Mouse (Mus musculus): ENCODE data around the gene Ccdc120. TPM values are rescaled to one million over a fixed set of nuclear protein-coding genes. Genes with fewer than 3 reads are reported as not detected.

Gene Ccdc120
- total RNA-seq (2014; rRNA removed) (272 and 352 TPM in 2 replicates), polyA plus RNA-seq (2015; fragmentation: Nextera tagmentation; extraction: Ambion mirVana) (64.9 and 71.6 TPM in 2 replicates)

GRCm38 (mm10) chrX:7750432-7751116, at the start of gene Ccdc120:
Ccdc120 (minus strand) TSS chrX:7750905.
- Histone ChIP-seq H3K4me1 (ENCODE audit: insufficient read depth, low read length) (no peaks in the 10 kb centered on the region), H3K27ac (ENCODE audit: low read depth, low read length) (no peak within 1 kb of the TSS), H3K9me3 (ENCODE audit: low read length) (peaks cover 2% of the 10 kb centered on the region; the same call in 1 of the 2 replicates), H3K4me3 (ENCODE audit: low read depth, low read length) (peak within 1 kb of the TSS; percentile 59), H3K36me3 (ENCODE audit: insufficient read depth, low read length) (no peaks in the 10 kb centered on the region), H3K4me2 (ENCODE audit: low read depth, low read length, poor library complexity, severe bottlenecking) (peak within 1 kb of the TSS; percentile 52), H3K27me3 (ENCODE audit: insufficient read depth, low read length) (no peaks in the 10 kb centered on the region), H3K9ac (replicated peaks; ENCODE audit: low read length, poor library complexity, severe bottlenecking) (peak within 1 kb of the TSS; percentile 73)
- ATAC-seq (ENCODE audit: low FRiP score) (peak; percentile 88), DNase-seq (ENCODE audit: low spot score) (peak; percentile 92)
- TF ChIP-seq CTCF (IDR thresholded peaks at IDR 0.05): no peak
- WGBS: 16% methylated on average over 37 of the region's 56 CpGs

DNA sequence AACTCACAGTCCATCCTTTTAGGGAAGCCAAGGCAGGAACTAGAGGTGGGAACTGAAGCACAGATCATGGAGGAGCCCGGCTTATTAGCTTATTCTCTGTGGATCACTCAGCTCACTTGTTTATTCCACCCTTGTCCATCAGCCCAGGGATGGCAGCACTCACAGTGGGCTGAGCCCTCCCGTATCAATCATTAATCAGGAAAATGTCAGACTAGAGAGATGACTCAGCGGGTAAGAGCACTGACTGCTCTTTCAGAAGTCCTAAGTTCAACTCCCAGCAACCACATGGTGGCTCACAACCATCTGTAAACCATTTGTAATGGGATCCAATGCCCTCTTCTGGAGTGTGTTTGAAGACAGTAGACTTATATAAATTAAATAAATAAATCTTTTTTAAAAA, 46.6 kb upstream of the Ccdc120 start:
- Histone ChIP-seq H3K27me3 (ENCODE audit: insufficient read depth, low read length) (no peaks in the 10 kb centered on the region), H3K9ac (replicated peaks; ENCODE audit: low read length, poor library complexity, severe bottlenecking) (no peak overlapping the region), H3K4me1 (ENCODE audit: insufficient read depth, low read length) (no peaks in the 10 kb centered on the region), H3K4me2 (ENCODE audit: low read depth, low read length, poor library complexity, severe bottlenecking) (no peak overlapping the region), H3K27ac (ENCODE audit: low read depth, low read length) (no peak overlapping the region), H3K9me3 (ENCODE audit: low read length) (no peaks in the 10 kb centered on the region), H3K4me3 (ENCODE audit: low read depth, low read length) (no peak overlapping the region), H3K36me3 (ENCODE audit: insufficient read depth, low read length) (peaks cover 3% of the 10 kb centered on the region)
- 85% methylated on average over 3 of the region's 3 CpGs for WGBS
- TF ChIP-seq CTCF (IDR thresholded peaks at IDR 0.05): no peak
- ATAC-seq (ENCODE audit: low FRiP score) (no peak), DNase-seq (ENCODE audit: low spot score) (no peak)

- Histone ChIP-seq H3K27ac (ENCODE audit: low read depth, low read length) (no peak overlapping the region), H3K9me3 (ENCODE audit: low read length) (no peaks in the 10 kb centered on the region), H3K36me3 (ENCODE audit: insufficient read depth, low read length) (peaks cover 2% of the 10 kb centered on the region; the same call in 1 of the 2 replicates), H3K4me2 (ENCODE audit: low read depth, low read length, poor library complexity, severe bottlenecking) (no peak overlapping the region), H3K4me3 (ENCODE audit: low read depth, low read length) (no peak overlapping the region), H3K4me1 (ENCODE audit: insufficient read depth, low read length) (no peaks in the 10 kb centered on the region), H3K9ac (replicated peaks; ENCODE audit: low read length, poor library complexity, severe bottlenecking) (no peak overlapping the region), H3K27me3 (ENCODE audit: insufficient read depth, low read length) (no peaks in the 10 kb centered on the region)
- no peak for ATAC-seq (ENCODE audit: low FRiP score)
- 46% methylated on average over 7 of the region's 7 CpGs for WGBS
- TF ChIP-seq CTCF (IDR thresholded peaks at IDR 0.05): no peak
- DNase-seq (ENCODE audit: low spot score): no peak
Measured at GRCm38 (mm10) chrX:7795016-7795415, 44.3 kb upstream of the Ccdc120 start.

DNA sequence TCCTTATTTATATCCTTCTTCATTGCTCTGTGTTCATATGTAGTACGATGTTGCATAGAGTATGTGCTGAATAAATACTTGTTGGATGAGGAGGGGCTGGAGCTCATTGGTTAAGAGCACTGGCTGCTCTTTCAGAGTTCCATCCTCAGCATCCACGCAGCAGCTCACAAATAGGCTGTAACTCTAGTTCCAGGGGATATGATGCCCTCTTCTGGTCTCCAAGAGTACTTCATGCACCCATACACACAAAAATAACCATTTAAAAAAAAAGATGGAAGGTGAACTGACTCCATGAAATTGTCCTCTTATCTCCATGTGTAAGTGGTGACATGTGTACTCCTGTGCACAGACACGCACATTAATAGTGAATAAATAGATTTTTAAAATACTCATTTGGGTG, 42.7 kb upstream of the Ccdc120 start:
- no peaks in the 10 kb centered on the region for H3K4me1 ChIP-seq (ENCODE audit: insufficient read depth, low read length)
- 40% methylated on average over 3 of the region's 3 CpGs for WGBS
- H3K4me2 ChIP-seq (ENCODE audit: low read depth, low read length, poor library complexity, severe bottlenecking): no peak overlapping the region
- DNase-seq (ENCODE audit: low spot score) (peak; percentile 33), ATAC-seq (ENCODE audit: low FRiP score) (no peak)
- TF ChIP-seq CTCF (IDR thresholded peaks at IDR 0.05): peak; percentile 65
- no peak overlapping the region for H3K9ac ChIP-seq (replicated peaks; ENCODE audit: low read length, poor library complexity, severe bottlenecking)
- no peaks in the 10 kb centered on the region for H3K27me3 ChIP-seq (ENCODE audit: insufficient read depth, low read length)
- no peak overlapping the region for H3K27ac ChIP-seq (ENCODE audit: low read depth, low read length)
- H3K4me3 ChIP-seq (ENCODE audit: low read depth, low read length): no peak overlapping the region
- H3K36me3 ChIP-seq (ENCODE audit: insufficient read depth, low read length): no peaks in the 10 kb centered on the region; the same call in 1 of the 2 replicates
- no peaks in the 10 kb centered on the region for H3K9me3 ChIP-seq (ENCODE audit: low read length)

DNA sequence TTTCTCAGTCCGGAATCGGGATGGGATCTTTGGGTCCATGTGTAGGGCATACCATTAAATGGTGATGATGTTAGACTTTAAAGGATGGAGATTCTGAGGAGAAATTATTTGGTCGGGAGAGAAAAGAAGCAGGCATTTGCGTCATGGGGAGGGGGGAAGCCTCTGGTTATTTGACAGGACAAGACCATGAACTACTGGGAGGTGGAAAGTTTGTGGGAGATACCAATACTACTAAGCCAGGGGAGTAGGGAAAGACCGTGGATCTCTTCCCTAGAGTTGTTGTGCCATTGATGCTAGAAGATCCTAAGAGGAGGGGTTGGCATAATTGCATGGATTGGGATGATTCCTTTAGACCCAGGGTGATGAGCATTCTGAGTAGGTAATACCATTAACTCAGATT, 39.6 kb upstream of the Ccdc120 start:
- Histone ChIP-seq H3K9ac (replicated peaks; ENCODE audit: low read length, poor library complexity, severe bottlenecking) (peak overlapping the region; percentile 66), H3K27ac (ENCODE audit: low read depth, low read length) (peak overlapping the region; percentile 47; the same call in 1 of the 2 replicates), H3K27me3 (ENCODE audit: insufficient read depth, low read length) (no peaks in the 10 kb centered on the region), H3K36me3 (ENCODE audit: insufficient read depth, low read length) (no peaks in the 10 kb centered on the region; the same call in 1 of the 2 replicates), H3K4me1 (ENCODE audit: insufficient read depth, low read length) (no peaks in the 10 kb centered on the region), H3K4me2 (ENCODE audit: low read depth, low read length, poor library complexity, severe bottlenecking) (peak overlapping the region; percentile 59), H3K9me3 (ENCODE audit: low read length) (no peaks in the 10 kb centered on the region), H3K4me3 (ENCODE audit: low read depth, low read length) (peak overlapping the region; percentile 50)
- TF ChIP-seq CTCF (IDR thresholded peaks at IDR 0.05): no peak
- ATAC-seq (ENCODE audit: low FRiP score) (peak; percentile 32; the same call in 1 of the 2 replicates), DNase-seq (ENCODE audit: low spot score) (peak; percentile 8)
- WGBS: 26% methylated on average over 5 of the region's 5 CpGs

GRCm38 (mm10) chrX:7789542-7790136, 38.9 kb upstream of the Ccdc120 start, which contains the start of gene Gripap1:
Gripap1 (plus strand) TSS chrX:7789765.
- H3K27me3 ChIP-seq (ENCODE audit: insufficient read depth, low read length): no peaks in the 10 kb centered on the region
- ATAC-seq (ENCODE audit: low FRiP score) (peak; percentile 89), DNase-seq (ENCODE audit: low spot score) (peak; percentile 94)
- peak within 1 kb of the TSS; percentile 59 for H3K4me2 ChIP-seq (ENCODE audit: low read depth, low read length, poor library complexity, severe bottlenecking)
- peak within 1 kb of the TSS; percentile 50 for H3K4me3 ChIP-seq (ENCODE audit: low read depth, low read length)
- H3K9me3 ChIP-seq (ENCODE audit: low read length): no peaks in the 10 kb centered on the region
- H3K9ac ChIP-seq (replicated peaks; ENCODE audit: low read length, poor library complexity, severe bottlenecking): peak within 1 kb of the TSS; percentile 66
- H3K27ac ChIP-seq (ENCODE audit: low read depth, low read length): peak within 1 kb of the TSS; percentile 57; the same call in 1 of the 2 replicates
- no peaks in the 10 kb centered on the region; the same call in 1 of the 2 replicates for H3K36me3 ChIP-seq (ENCODE audit: insufficient read depth, low read length)
- no peaks in the 10 kb centered on the region for H3K4me1 ChIP-seq (ENCODE audit: insufficient read depth, low read length)
- 19% methylated on average over 24 of the region's 24 CpGs for WGBS
- TF ChIP-seq CTCF (IDR thresholded peaks at IDR 0.05): no peak

Data from midbrain, postnatal 0 days (tissue).